Mouse (Mus musculus) limb, embryonic 11.5 days (tissue): Measurements from ENCODE around the gene Ugt1a6b. TPM values are rescaled to one million over a fixed set of nuclear protein-coding genes. Genes with fewer than 3 reads are reported as not detected.

Experiments
- ATAC-seq: fragments of 200-750 bp; cut with Nextera tagmentation; 2 replicates; pipeline ENCODE4 v1.8.0; 2017; ENCODE audit warnings: low read depth; ENCODE audit not compliant: insufficient number of reproducible peaks, low FRiP score, low TSS enrichment
- DNase-seq: peaks from one replicate; pipeline ENCODE4 v3.0.0-alpha.2; 2015; ENCODE audit warnings: low spot score
- H3K27ac ChIP-seq: fragments of 300-500 bp; sonication (generic); replicated peaks from 2 replicates; pipeline ENCODE4 v1.5.1; 2014; ENCODE audit warnings: low read depth, mild to moderate bottlenecking, low read length
- H3K27me3 ChIP-seq: fragments of 300-500 bp; sonication (generic); 2 replicates; pipeline ENCODE4 v1.6.1; 2014; ENCODE audit warnings: mild to moderate bottlenecking, low read length, mixed read lengths; ENCODE audit not compliant: control insufficient read depth, insufficient read depth
- H3K36me3 ChIP-seq: fragments of 300-500 bp; sonication (generic); 2 replicates; pipeline ENCODE4 v1.6.1; 2014; ENCODE audit warnings: mild to moderate bottlenecking, low read length, moderate library complexity, mixed read lengths; ENCODE audit not compliant: control insufficient read depth, insufficient read depth
- H3K4me1 ChIP-seq: fragments of 300-500 bp; sonication (generic); 2 replicates; pipeline ENCODE4 v1.6.1; 2014; ENCODE audit warnings: low read length, mixed read lengths; ENCODE audit not compliant: control insufficient read depth, insufficient read depth
- H3K4me2 ChIP-seq: fragments of 300-500 bp; sonication (generic); 2 replicates; pipeline ENCODE4 v1.6.1; 2014; ENCODE audit warnings: low read depth, mild to moderate bottlenecking, moderate library complexity; ENCODE audit not compliant: severe bottlenecking
- H3K4me3 ChIP-seq: fragments of 300-500 bp; sonication (generic); 2 replicates; pipeline ENCODE4 v1.5.1; 2014; ENCODE audit warnings: low read depth, low read length
- H3K9ac ChIP-seq: fragments of 300-500 bp; sonication (generic); 2 replicates; pipeline ENCODE4 v1.6.1; 2014; ENCODE audit warnings: mild to moderate bottlenecking, low read length
- H3K9me3 ChIP-seq: fragments of 300-500 bp; sonication (generic); 2 replicates; pipeline ENCODE4 v1.6.1; 2016; ENCODE audit warnings: low read length; ENCODE audit not compliant: control insufficient read depth
- WGBS: fragments of 180-500 bp; shearing (Covaris S2); extraction: QIAGEN DNeasy Blood & Tissue Kit; methylation state at CpG from one replicate; pipeline ENCODE4 v1.1.7; 2014; 5-methylcytosine and 5-hydroxymethylcytosine counted together
- polyA plus RNA-seq: library from polyadenylated mRNA; unstranded; fragments of >200 nt; fragmentation: Nextera tagmentation; extraction: Ambion mirVana; gene quantifications from 2 replicates; pipeline ENCODE4 v1.2.1, GENCODE M21; 2014

The Ugt1a6b gene
- polyA plus RNA-seq, 1 experiment from 2014 or later = not detected

GRCm38 (mm10) chr1:88253106-88253505 is 150.1 kb downstream of the Ugt1a6b start:
- Histone ChIP-seq H3K4me1 (no peaks in the 10 kb centered on the region), H3K9me3 (peaks cover 90% of the 10 kb centered on the region), H3K4me2 (no peak overlapping the region), H3K4me3 (no peak overlapping the region), H3K9ac (no peak overlapping the region), H3K27me3 (no peaks in the 10 kb centered on the region), H3K27ac (no peak overlapping the region), H3K36me3 (no peaks in the 10 kb centered on the region)
- ATAC-seq (no peak), DNase-seq (no peak)
- 76% methylated on average over 8 of the region's 8 CpGs for WGBS

GRCm38 (mm10) chr1:88253540-88253939 is 150.5 kb downstream of the Ugt1a6b start:
- 74% methylated on average over 6 of the region's 6 CpGs for WGBS
- Histone ChIP-seq H3K9ac (no peak overlapping the region), H3K36me3 (no peaks in the 10 kb centered on the region), H3K27ac (no peak overlapping the region), H3K4me1 (no peaks in the 10 kb centered on the region), H3K9me3 (peaks cover 90% of the 10 kb centered on the region), H3K27me3 (no peaks in the 10 kb centered on the region), H3K4me2 (no peak overlapping the region), H3K4me3 (no peak overlapping the region)
- DNase-seq (no peak), ATAC-seq (no peak)

- Histone ChIP-seq H3K4me3 (no peak overlapping the region), H3K9me3 (peaks cover 85% of the 10 kb centered on the region), H3K4me2 (no peak overlapping the region), H3K27me3 (no peaks in the 10 kb centered on the region), H3K27ac (no peak overlapping the region), H3K9ac (no peak overlapping the region), H3K4me1 (no peaks in the 10 kb centered on the region), H3K36me3 (no peaks in the 10 kb centered on the region)
- 90% methylated on average over 12 of the region's 12 CpGs for WGBS
- DNase-seq (no peak), ATAC-seq (no peak)
Observed at GRCm38 (mm10) chr1:88254793-88255465, 151.9 kb downstream of the Ugt1a6b start.

GRCm38 (mm10) chr1:88255466-88255857 is 152.4 kb downstream of the Ugt1a6b start:
- Histone ChIP-seq H3K27me3 (no peaks in the 10 kb centered on the region), H3K4me3 (no peak overlapping the region)
- no peak for DNase-seq

GRCm38 (mm10) chr1:88255989-88256754 is 153.1 kb downstream of the Ugt1a6b start:
- H3K36me3 ChIP-seq = peaks cover 6% of the 10 kb centered on the region
- no peaks in the 10 kb centered on the region for H3K4me1 ChIP-seq
- no peak overlapping the region for H3K9ac ChIP-seq
- H3K27ac ChIP-seq = no peak overlapping the region
- no peak overlapping the region for H3K4me2 ChIP-seq
- no peak overlapping the region for H3K4me3 ChIP-seq
- DNase-seq (no peak), ATAC-seq (no peak)
- WGBS = 81% methylated on average over 13 of the region's 13 CpGs
- H3K27me3 ChIP-seq = no peaks in the 10 kb centered on the region
- peaks cover 79% of the 10 kb centered on the region for H3K9me3 ChIP-seq

More at GRCm38 (mm10) chr1:88255466-88255857, 152.4 kb downstream of the Ugt1a6b start:
- Histone ChIP-seq H3K4me1 (no peaks in the 10 kb centered on the region), H3K4me2 (no peak overlapping the region), H3K27ac (no peak overlapping the region), H3K9me3 (peaks cover 84% of the 10 kb centered on the region), H3K9ac (no peak overlapping the region), H3K36me3 (peaks cover 3% of the 10 kb centered on the region)
- no peak for ATAC-seq
- WGBS = 55% methylated on average over 2 of the region's 2 CpGs

GRCm38 (mm10) chr1:88256886-88257663 is 154.0 kb downstream of the Ugt1a6b start:
- DNase-seq (no peak), ATAC-seq (no peak)
- H3K9ac ChIP-seq = no peak overlapping the region
- H3K4me2 ChIP-seq = no peak overlapping the region
- H3K36me3 ChIP-seq = peaks cover 12% of the 10 kb centered on the region
- H3K4me3 ChIP-seq = no peak overlapping the region
- H3K27me3 ChIP-seq = no peaks in the 10 kb centered on the region
- no peak overlapping the region for H3K27ac ChIP-seq
- peaks cover 78% of the 10 kb centered on the region for H3K9me3 ChIP-seq
- H3K4me1 ChIP-seq = no peaks in the 10 kb centered on the region
- WGBS = 78% methylated on average over 10 of the region's 10 CpGs

GRCm38 (mm10) chr1:88257681-88258080 is 154.6 kb downstream of the Ugt1a6b start:
- DNase-seq (no peak), ATAC-seq (no peak)
- Histone ChIP-seq H3K27ac (no peak overlapping the region), H3K9ac (no peak overlapping the region), H3K36me3 (peaks cover 18% of the 10 kb centered on the region), H3K4me2 (no peak overlapping the region), H3K27me3 (no peaks in the 10 kb centered on the region), H3K4me1 (no peaks in the 10 kb centered on the region), H3K4me3 (no peak overlapping the region), H3K9me3 (peaks cover 77% of the 10 kb centered on the region)
- 82% methylated on average over 6 of the region's 6 CpGs for WGBS

GRCm38 (mm10) chr1:88258361-88258760 is 155.3 kb downstream of the Ugt1a6b start:
- no peak overlapping the region for H3K4me2 ChIP-seq
- H3K27me3 ChIP-seq = no peaks in the 10 kb centered on the region
- H3K9ac ChIP-seq = no peak overlapping the region
- no peak overlapping the region for H3K27ac ChIP-seq
- no peak overlapping the region for H3K4me3 ChIP-seq
- no peaks in the 10 kb centered on the region for H3K4me1 ChIP-seq
- H3K36me3 ChIP-seq = peaks cover 25% of the 10 kb centered on the region
- no peak for DNase-seq
- ATAC-seq = no peak
- H3K9me3 ChIP-seq = peaks cover 77% of the 10 kb centered on the region
- WGBS = 70% methylated on average over 6 of the region's 6 CpGs
